Mouse (Mus musculus) Patski (cell line): ENCODE results near the gene Cops8. TPM values are rescaled to one million over a fixed set of nuclear protein-coding genes. Genes with fewer than 3 reads are reported as not detected.

Experiments
- ATAC-seq: fragments of 100-300 bp; one replicate; pipeline ENCODE4 v1.8.0; 2021
- CTCF ChIA-PET: fragments of 350-600 bp; sonication (Branson Sonifier 250); formaldehyde crosslinking; loops from one replicate; lab custom pipeline; 2022; ENCODE audit warnings: inconsistent platforms; lab: Charles Lee
- POLR2A ChIA-PET: fragments of 350-600 bp; sonication (Branson Sonifier 250); formaldehyde crosslinking; loops from one replicate; lab custom pipeline; 2022; ENCODE audit warnings: antibody characterized with exemption, inconsistent platforms; lab: Charles Lee
- DNase-seq: peaks from one replicate; pipeline ENCODE4 v3.0.0-alpha.2; 2011; ENCODE audit warnings: low read depth, low spot score
- H3K27me3 ChIP-seq: fragments of 371-371 bp; one replicate; pipeline ENCODE4 v1.5.1; 2021
- CTCF ChIP-seq: fragments of 100-300 bp; IDR thresholded peaks from one replicate; pipeline ENCODE4 v1.5.1; 2021
- in situ Hi-C: fragments of 300-500 bp; cut with MboI; formaldehyde crosslinking; loops from 3 replicates; pipeline ENCODE4 v1.11.1; 2018; ENCODE audit warnings: low pct_unique_long_range_greater_than_20kb, mixed read lengths
- polyA plus RNA-seq: library from polyadenylated mRNA; unstranded; gene quantifications from one replicate; pipeline ENCODE4 v1.2.3, GENCODE M21; 2021

The Cops8 gene
- polyA plus RNA-seq, 1 experiment from 2014 or later, result 134 TPM

GRCm38 (mm10) chr1:90638335-90638734, 35.6 kb downstream of the Cops8 start:
- no peak for TF ChIP-seq CTCF
- H3K27me3 ChIP-seq, result peaks cover 3% of the 10 kb centered on the region
- ChIA-PET POLR2A (no interaction called here), CTCF (interaction anchor here (1.2 to 1.5 kb wide), 2 partner anchors 9 to 11 kb away, joined by 4 read pairs; no protein-coding TSS in a partner anchor)
- no peak for DNase-seq
- no peak for ATAC-seq
- in situ Hi-C loops, result no loop called here

DNA sequence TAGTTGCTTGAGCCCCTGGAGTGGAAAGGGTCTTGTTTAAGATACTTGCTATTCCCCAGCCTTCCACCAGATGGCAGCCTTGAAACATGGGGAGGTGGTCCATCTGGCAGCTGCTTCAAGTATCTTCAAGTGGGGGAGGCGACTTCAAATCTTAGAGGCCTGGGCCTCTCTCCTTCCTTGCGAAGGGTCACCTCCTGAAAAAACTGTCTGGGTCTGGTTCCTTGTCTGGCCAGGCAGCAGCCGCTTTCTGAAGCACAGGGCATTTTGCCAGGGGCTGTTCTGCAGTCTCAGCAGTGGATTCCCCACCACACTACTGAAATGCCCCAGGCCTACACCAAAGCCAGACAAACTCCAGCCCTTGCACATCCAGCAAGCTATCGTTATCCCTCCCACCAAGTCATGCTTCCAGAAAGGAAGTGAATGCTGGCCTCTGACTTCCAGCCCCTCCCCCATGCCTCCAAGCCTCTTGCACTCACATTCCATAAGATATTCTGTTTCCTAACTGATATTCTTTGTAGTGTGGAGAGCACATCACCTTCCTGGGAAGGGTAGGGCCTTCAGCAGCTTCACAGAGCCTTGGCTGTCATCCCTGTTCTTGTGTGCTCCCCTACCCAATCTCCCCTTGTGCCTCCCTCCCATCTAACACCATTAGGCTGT, 48.1 kb downstream of the Cops8 start:
- no peaks in the 10 kb centered on the region for H3K27me3 ChIP-seq
- DNase-seq (no peak), ATAC-seq (no peak)
- TF ChIP-seq CTCF, result peak; percentile 97
- in situ Hi-C loops, result no loop called here
- ChIA-PET CTCF (interaction anchor here (1.3 to 1.8 kb wide), 3 partner anchors 191 to 309 kb away, joined by 3 to 7 read pairs (median 3); no protein-coding TSS in a partner anchor), POLR2A (no interaction called here)

- ATAC-seq (no peak), DNase-seq (no peak)
- CTCF ChIA-PET, result interaction anchor here (1.2 to 1.8 kb wide), 4 partner anchors 19 to 309 kb away, joined by 3 to 7 read pairs (median 3); no protein-coding TSS in a partner anchor
- in situ Hi-C loops, result no loop called here
- H3K27me3 ChIP-seq, result no peaks in the 10 kb centered on the region
- POLR2A ChIA-PET, result interaction anchor here (1.2 kb wide), 1 partner anchor 13 kb away, joined by 3 read pairs; no protein-coding TSS in a partner anchor
- TF ChIP-seq CTCF, result no peak
Measured at GRCm38 (mm10) chr1:90651781-90652180, 49.0 kb downstream of the Cops8 start.

GRCm38 (mm10) chr1:90652553-90652952, 49.8 kb downstream of the Cops8 start:
- ChIA-PET POLR2A (interaction anchor here (1.2 kb wide), 1 partner anchor 13 kb away, joined by 3 read pairs; no protein-coding TSS in a partner anchor), CTCF (interaction anchor here (1.2 kb wide), 1 partner anchor 18 kb away, joined by 3 read pairs; no protein-coding TSS in a partner anchor)
- H3K27me3 ChIP-seq, result no peaks in the 10 kb centered on the region
- in situ Hi-C loops, result no loop called here
- ATAC-seq (no peak), DNase-seq (no peak)
- no peak for TF ChIP-seq CTCF

DNA sequence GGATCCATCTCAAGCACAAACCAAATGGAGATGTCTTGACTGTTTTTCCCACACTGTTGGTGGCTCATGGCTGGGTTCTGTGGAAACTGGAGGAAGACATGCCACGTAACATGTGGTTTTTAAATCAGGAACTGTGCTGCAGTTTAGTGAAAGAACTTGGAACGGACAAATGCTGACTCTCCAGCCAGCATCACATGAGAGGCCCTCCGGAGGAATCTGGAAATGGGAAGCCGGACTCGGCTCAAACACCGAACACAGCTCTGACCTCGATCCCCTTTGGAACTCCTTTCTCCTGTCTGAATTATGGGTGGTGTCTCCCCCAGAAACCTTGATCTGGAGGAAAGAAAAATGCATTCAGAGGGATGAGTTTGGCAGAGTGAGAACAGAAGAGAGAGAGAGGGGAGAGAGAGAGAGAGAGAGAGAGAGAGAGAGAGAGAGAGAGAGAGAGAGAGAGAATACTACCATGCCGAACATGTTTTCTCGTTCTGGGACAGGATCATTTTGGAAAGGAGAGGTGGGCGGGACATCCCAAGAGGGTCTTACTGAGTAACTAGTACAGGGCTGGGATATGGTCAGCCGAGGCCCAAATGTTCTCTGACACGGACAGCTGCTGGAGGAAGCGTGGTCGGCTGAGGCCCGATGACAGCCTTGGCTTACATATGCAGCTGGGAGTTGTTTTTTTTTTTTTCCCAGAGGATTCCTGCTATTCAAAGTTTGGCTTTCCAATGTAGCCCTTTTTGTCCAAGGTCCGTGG, 53.9 kb downstream of the Cops8 start:
- CTCF ChIA-PET, result no interaction called here

GRCm38 (mm10) chr1:90657292-90658050, 54.7 kb downstream of the Cops8 start:
- CTCF ChIA-PET, result interaction anchor here (1.1 kb wide), 1 partner anchor 183 kb away, joined by 3 read pairs; no protein-coding TSS in a partner anchor
- in situ Hi-C loops, result no loop called here
- DNase-seq (no peak), ATAC-seq (no peak)
- POLR2A ChIA-PET, result no interaction called here
- TF ChIP-seq CTCF, result no peak
- H3K27me3 ChIP-seq, result no peaks in the 10 kb centered on the region

More for the DNA sequence above, 53.9 kb downstream of the Cops8 start:
- in situ Hi-C loops, result no loop called here
- POLR2A ChIA-PET, result no interaction called here
- DNase-seq, result no peak
- H3K27me3 ChIP-seq, result no peaks in the 10 kb centered on the region
- no peak for ATAC-seq
- no peak for TF ChIP-seq CTCF

- DNase-seq, result no peak
- peaks cover 4% of the 10 kb centered on the region for H3K27me3 ChIP-seq
- no peak for ATAC-seq
- CTCF ChIA-PET, result interaction anchor here (1.1 kb wide), 1 partner anchor 182 kb away, joined by 3 read pairs; no protein-coding TSS in a partner anchor
- POLR2A ChIA-PET, result no interaction called here
- in situ Hi-C loops, result no loop called here
- TF ChIP-seq CTCF, result no peak
Measured at GRCm38 (mm10) chr1:90658581-90658980, 55.8 kb downstream of the Cops8 start.

DNA sequence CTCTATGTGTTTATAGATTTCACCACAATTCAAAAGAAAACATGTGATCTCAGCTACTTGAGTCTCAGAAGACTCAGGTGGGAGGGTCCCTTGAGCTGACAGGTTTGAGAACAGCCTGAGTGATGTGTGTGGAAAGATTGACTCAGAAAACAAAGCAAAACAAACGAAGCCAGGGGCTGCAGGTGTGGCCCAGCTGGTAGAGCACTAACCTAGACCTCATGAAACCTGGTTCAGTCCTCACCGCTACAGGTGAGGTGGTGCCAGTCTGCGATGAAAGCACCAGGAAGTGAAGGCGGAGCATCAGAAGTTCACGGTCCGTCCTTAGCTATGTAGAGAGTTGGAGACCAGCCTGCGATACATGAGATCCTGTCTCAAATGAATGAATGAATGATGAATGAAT, 57.4 kb downstream of the Cops8 start:
- TF ChIP-seq CTCF, result no peak
- H3K27me3 ChIP-seq, result peaks cover 6% of the 10 kb centered on the region
- POLR2A ChIA-PET, result no interaction called here
- CTCF ChIA-PET, result no interaction called here
- no peak for ATAC-seq
- in situ Hi-C loops, result no loop called here
- DNase-seq, result no peak

DNA sequence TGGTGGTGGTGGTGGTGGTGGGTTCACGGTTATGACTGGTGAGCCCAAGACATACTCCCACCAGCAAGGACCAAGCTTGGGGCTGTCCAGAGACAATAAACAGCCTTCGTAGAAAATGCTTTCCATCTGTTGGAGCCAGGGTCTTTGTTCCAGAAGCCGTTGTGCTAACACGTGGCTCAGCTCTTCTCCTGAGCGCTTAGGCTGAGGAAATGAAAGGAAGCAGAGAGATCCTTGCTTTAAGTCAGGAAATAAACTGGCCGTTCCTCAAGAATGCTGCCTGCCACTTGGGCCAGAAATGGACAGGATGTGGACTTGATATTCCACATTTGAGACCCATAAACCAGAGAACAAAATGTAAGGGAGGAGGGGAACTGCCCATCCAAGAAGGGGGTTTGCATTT, 59.7 kb downstream of the Cops8 start:
- no peak for TF ChIP-seq CTCF
- H3K27me3 ChIP-seq, result peaks cover 6% of the 10 kb centered on the region
- in situ Hi-C loops, result no loop called here
- no peak for ATAC-seq
- no peak for DNase-seq
- POLR2A ChIA-PET, result interaction anchor here (1.4 kb wide), 1 partner anchor 31 kb away, joined by 3 read pairs; no protein-coding TSS in a partner anchor
- CTCF ChIA-PET, result no interaction called here

Other genes starting within 250 kb of the Cops8 start
- gene Col6a3, start 241.0 kb downstream of the Cops8 start, polyA plus RNA-seq, result 0.13 TPM